Mouse (Mus musculus) skeletal muscle tissue, adult 2 months (tissue): ENCODE results near the gene Skp2.

Experiments
- DNase-seq: peaks from one replicate; pipeline ENCODE4 v3.0.0-alpha.2; 2012; ENCODE audit warnings: low read depth, low spot score

Skp2 gene

DNA sequence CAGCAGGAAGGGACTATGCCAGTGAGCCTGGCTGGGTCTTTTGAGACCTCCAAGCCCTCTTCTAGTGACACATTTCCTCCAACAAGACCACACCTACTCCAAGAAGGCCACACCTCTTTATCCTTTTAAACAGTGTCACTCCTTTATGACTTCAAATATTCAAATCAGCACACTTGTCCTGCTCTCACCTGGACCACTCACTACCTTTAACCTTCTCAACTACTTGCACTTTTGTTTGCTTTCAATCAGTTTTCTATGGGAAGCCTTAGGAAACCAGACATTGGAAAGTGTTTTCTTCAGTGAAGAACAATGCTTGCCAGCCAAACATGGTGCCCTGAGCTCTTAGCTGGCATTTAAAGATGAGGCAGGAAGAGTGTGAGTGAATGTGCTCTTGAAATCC, at the start of gene Skp2:
Skp2 (minus strand) TSS at position 101 of the 400 bp plus-strand sequence.
- no peak for DNase-seq

DNA sequence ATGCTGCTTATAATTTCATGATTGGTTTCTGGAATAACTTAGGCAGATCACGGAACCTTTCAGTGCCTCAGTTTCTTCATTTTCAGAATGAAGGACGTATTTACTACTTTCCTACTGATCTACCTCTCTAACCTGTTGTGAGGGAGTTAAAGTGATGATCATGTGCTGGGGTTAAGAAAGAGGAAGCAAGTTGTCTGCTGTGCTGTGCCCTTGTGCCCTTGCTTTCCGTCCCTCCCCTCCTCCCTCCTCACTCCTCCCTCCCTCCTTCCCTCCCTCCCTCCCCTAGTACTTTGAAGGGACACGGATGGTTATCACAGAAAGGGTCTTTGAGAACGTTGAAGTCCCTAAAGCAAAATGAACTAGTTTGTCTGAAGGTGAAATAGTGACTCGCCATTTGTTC, 43.2 kb upstream of the Skp2 start:
- DNase-seq: no peak

GRCm38 (mm10) chr15:9192685-9193084, 37.5 kb upstream of the Skp2 start:
- DNase-seq: peak; percentile 4

DNA sequence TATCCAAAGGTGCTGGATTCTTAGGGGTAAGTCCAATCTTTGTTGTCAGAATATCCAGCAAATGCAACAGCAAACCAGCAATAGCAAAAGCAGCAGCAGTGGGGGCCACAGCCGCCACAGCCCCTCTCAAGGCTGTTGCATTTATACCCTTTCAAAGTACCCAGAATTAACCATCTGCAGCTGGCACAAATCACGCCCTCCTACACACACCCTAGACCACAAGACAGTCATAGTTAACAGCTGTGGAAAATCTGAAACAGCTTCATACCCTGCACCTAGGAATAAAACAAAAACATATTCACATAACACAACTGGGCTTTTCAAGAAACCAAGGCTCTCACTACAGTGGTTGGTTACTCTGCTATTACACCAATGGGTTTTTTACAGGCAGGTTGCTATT, 34.6 kb upstream of the Skp2 start:
- DNase-seq: no peak

DNA sequence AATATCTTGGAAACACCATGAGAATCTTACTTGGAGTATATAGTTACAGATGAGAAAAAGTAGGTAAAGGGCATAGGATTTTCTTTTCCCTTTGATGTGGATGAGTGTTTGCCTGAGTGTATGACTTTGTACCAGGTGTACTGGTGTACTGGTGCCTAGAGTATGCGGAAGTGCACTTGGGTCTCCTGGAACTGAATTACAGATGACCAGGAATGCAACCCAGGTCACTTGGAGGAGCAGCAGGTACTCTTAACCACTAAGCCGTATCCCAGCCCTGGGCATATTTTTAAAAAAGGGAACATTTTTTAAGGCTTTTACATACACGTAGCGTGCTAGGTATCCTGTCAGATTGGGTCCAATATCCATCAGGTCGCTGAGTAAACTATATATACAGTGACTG, 28.8 kb upstream of the Skp2 start:
- no peak for DNase-seq

GRCm38 (mm10) chr15:9177038-9177437, 21.8 kb upstream of the Skp2 start:
- DNase-seq: no peak

GRCm38 (mm10) chr15:9164125-9164524, 8.9 kb upstream of the Skp2 start:
- no peak for DNase-seq

DNA sequence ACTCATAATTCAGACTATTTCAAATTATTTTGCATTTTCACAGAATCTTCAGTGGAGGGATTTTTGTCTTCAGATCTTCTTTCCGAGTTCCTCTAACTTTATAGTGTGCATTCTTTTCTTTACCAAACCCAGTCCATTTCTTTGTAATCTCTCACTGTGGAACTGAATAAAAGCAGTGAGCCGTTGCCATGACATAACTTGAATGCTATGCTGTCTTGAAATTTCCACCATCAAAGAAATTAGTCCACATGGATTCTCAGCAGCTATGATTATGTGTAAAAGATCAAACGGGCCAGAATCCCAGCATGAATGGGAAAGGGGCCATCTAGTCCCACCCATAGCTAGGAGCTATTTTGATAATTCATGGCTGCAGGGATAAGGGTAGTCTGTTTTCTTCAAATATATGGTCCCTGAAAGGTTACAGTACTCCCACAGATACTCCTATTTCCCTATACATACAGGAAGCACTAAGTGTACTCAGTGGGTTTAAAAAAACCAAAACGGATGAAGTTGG, 7.4 kb upstream of the Skp2 start:
- no peak for DNase-seq

DNA sequence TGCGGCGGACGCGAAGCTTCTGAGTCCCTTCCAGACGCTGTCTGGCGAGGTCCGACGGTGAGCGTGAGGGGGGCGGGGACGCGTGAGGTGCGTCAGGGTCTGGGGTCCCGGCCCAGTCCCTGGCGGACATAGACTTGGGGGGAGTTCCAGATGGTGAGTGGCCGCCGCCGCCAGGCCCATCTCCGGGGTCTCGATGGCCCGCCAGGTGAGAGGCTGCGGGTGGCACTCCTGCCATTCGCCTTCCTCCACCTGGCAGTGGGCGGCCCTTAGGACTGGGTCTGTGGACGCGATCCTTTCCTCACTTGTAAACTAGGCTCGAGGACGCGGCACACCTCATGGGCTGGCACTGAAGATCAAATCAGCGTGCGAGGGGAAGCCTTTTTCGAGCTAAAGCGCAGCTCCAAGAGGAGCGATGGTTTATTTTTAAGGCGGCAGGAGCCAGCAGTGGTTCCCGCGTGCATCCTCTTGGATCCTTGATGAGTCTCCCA, 14.5 kb downstream of the Skp2 start:
- peak; percentile 12 for DNase-seq

DNA sequence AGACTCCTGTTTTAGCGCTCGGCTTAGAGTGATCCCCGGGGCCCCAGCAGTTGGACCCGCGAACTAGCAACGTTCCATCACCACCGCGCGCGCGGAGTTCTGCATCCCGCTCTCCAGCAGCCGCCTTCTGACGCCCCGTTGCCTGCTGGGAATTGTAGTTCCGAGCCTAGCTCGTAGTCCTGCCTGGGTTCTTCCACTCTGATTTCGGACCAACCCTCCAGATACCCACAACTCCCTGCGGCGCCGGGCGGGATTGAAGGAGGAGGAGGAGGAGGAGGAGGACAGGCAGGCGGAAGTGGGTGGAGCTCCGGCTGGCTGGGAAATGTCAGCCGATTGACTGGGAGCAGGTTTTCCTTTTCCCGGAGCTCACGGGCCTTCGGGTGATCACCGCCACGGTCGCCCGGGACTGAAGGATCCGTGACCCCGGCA, 15.0 kb downstream of the Skp2 start, which contains the start of gene Lmbrd2:
Lmbrd2 (plus strand) TSS at position 299 of the 429 bp plus-strand sequence.
- DNase-seq: peak; percentile 91

- no peak for DNase-seq
Measured at GRCm38 (mm10) chr15:9139447-9139846, 15.8 kb downstream of the Skp2 start.

DNA sequence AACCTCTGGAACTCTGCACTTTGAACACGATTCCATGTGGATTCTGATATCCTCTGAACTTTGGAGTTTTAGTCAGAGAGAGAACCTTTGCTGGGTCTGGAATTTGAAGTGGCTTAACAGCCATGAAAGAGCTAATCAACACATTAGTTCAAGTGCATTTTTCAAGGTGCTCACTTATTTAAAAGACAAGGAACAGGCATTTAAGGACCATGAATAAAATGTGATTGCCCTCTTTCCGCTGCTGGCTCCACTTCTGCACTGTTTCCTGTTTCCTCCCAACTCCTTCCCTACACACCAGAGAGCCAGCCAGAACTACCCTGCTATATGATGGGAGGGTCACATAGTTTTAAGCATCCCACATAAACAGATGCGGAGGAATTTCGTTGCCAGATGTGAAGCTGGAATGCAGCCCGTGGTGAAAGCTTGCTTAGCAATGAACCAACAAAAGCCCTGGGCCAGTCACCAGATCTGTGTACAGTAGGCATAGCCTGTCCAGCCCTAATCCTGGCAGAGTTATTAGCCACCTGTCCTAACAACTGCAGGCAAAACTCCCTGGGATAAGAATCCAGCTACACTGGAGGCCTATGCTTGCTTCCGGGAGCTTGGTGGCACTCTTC, 20.2 kb downstream of the Skp2 start:
- DNase-seq: peak; percentile 14

GRCm38 (mm10) chr15:9132693-9133443, 22.4 kb downstream of the Skp2 start:
- DNase-seq: no peak

DNA sequence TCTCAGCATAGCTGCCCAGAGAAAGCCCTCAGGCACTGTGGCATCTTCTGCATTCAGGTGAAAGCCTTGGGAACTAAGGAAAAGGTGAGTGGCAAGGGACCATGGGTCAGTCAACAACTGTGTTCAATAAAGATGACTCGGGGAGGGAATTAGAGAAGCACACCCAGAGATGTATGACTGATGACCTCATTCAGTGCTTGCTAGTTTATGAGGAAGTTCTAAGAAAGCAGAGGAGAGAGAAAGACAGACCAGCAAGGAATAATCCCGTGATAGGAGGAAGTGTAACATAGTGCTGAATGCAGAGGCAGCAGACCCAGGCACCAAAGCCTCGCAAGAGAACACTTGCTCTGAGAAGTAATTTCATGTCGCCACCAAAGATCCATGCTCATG, 23.7 kb downstream of the Skp2 start:
- peak; percentile 19 for DNase-seq

GRCm38 (mm10) chr15:9130772-9131498, 24.3 kb downstream of the Skp2 start:
- DNase-seq: peak; percentile 13

- no peak for DNase-seq
Measured at GRCm38 (mm10) chr15:9127051-9127791, 28.0 kb downstream of the Skp2 start.

GRCm38 (mm10) chr15:9124856-9125255, 30.4 kb downstream of the Skp2 start:
- DNase-seq: no peak

DNA sequence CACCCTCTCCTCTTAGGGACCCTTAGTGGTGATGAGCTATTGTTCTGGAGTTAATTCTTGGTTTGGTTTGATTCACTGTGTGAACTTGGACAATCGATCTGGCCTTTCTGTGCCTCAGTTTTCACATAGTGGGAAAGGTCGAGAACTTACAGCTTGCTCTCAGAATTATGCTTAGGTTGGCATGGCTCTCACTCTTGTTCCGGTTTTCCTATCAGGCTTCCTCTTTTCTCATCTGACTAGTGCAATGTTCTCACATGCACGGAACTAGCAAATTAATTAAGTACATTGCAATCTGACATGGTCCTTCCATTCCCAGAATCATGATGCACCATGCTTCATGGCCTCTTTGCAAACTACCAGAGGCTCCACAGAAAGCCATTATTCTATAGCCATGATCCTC, 32.2 kb downstream of the Skp2 start:
- DNase-seq: no peak

DNA sequence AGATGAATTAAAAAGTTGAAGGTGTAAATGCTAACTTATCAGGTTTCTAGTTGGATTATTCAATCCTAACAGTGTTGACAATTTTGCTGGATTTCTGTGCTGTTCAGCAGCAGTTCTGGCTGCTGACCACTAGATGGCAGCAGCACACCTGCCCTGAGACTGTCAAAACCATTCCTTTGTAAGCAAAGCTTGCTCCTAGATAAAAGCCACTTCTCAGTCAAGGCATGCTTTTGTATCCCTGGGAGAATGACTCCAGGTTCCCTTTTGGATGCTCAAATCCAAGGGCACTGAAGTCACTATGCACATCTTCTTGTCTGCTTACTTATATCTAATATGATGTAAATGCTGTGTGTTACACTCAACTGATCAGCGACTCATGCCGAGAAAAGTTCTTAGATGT, 35.1 kb downstream of the Skp2 start:
- peak; percentile 42 for DNase-seq

GRCm38 (mm10) chr15:9118852-9119251, 36.4 kb downstream of the Skp2 start:
- no peak for DNase-seq

GRCm38 (mm10) chr15:9114599-9114998, 40.6 kb downstream of the Skp2 start:
- DNase-seq: no peak
